Mouse (Mus musculus) cerebellum, adult 11-12 months (tissue): ENCODE data around the gene Gse1.

Source experiments
- DNase-seq: peaks from one replicate; pipeline ENCODE4 v3.0.0; 2022

Gene Gse1

GRCm38 (mm10) chr8:120594571-120594970 lies 366.3 kb downstream of the Gse1 start:
- no peak for DNase-seq

- DNase-seq, result no peak
Measured at GRCm38 (mm10) chr8:120595963-120596362, 367.7 kb downstream of the Gse1 start.

GRCm38 (mm10) chr8:120598579-120598978 lies 370.3 kb downstream of the Gse1 start:
- peak; percentile 80 for DNase-seq

GRCm38 (mm10) chr8:120599504-120599903 lies 371.2 kb downstream of the Gse1 start:
- peak; percentile 72 for DNase-seq

GRCm38 (mm10) chr8:120602672-120603071 lies 374.4 kb downstream of the Gse1 start:
- DNase-seq, result no peak

- no peak for DNase-seq
Measured at GRCm38 (mm10) chr8:120607460-120607859, 379.2 kb downstream of the Gse1 start.

GRCm38 (mm10) chr8:120607885-120608284 lies 379.6 kb downstream of the Gse1 start:
- peak; percentile 56 for DNase-seq

- DNase-seq, result no peak
Measured at GRCm38 (mm10) chr8:120610824-120611223, 382.6 kb downstream of the Gse1 start.

- no peak for DNase-seq
Measured at GRCm38 (mm10) chr8:120614491-120614890, 386.2 kb downstream of the Gse1 start.

GRCm38 (mm10) chr8:120616663-120617626 lies 388.7 kb downstream of the Gse1 start:
- no peak for DNase-seq

GRCm38 (mm10) chr8:120618110-120618509 lies 389.9 kb downstream of the Gse1 start:
- DNase-seq, result no peak

GRCm38 (mm10) chr8:120619235-120620180 lies 391.3 kb downstream of the Gse1 start:
- no peak for DNase-seq

- DNase-seq, result no peak
Measured at GRCm38 (mm10) chr8:120620441-120620840, 392.2 kb downstream of the Gse1 start.

- DNase-seq, result no peak
Measured at GRCm38 (mm10) chr8:120622161-120622560, 393.9 kb downstream of the Gse1 start.

- no peak for DNase-seq
Measured at GRCm38 (mm10) chr8:120623608-120624007, 395.4 kb downstream of the Gse1 start.

- no peak for DNase-seq
Measured at GRCm38 (mm10) chr8:120626461-120626860, 398.2 kb downstream of the Gse1 start.

- peak; percentile 78 for DNase-seq
Measured at GRCm38 (mm10) chr8:120627298-120627697, 399.0 kb downstream of the Gse1 start.

- DNase-seq, result no peak
Measured at GRCm38 (mm10) chr8:120630031-120630430, 401.8 kb downstream of the Gse1 start.

- no peak for DNase-seq
Measured at GRCm38 (mm10) chr8:120630848-120631247, 402.6 kb downstream of the Gse1 start.
